Mouse (Mus musculus) WW6 (cell line): ENCODE measurements at regions not wholly inside any gene's neighbourhood (a gene's known extent, or its start where the extent isn't known, plus 50 kb on each side); places are given as distances from the start of the nearest gene placed in this dataset.

ENCODE experiments used
- DNase-seq: peaks from one replicate; pipeline ENCODE4 v3.0.0-alpha.2; 2013; ENCODE audit warnings: low read depth, low spot score

DNA sequence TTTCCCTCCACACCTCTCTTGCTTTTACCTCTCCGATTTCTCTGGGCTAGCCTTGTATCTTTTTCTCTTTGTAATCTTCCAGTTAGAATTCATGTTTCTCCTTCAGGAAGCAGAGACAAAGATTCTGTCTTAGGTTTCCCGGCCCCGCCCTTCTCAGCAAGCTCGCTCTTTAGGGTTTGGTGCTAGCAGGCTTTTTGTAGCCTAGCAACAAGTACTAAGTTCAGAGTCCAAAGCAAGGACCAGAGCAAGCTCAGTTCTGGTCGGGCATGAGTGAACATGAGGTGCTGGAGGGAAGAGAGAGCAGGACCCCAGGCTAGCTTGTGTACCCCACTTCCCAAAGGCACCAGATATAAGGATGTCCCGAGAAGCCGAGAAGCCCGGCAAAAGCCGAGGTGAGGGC, 70.0 kb upstream of the 4931429L15Rik start:
- no peak for DNase-seq

DNA sequence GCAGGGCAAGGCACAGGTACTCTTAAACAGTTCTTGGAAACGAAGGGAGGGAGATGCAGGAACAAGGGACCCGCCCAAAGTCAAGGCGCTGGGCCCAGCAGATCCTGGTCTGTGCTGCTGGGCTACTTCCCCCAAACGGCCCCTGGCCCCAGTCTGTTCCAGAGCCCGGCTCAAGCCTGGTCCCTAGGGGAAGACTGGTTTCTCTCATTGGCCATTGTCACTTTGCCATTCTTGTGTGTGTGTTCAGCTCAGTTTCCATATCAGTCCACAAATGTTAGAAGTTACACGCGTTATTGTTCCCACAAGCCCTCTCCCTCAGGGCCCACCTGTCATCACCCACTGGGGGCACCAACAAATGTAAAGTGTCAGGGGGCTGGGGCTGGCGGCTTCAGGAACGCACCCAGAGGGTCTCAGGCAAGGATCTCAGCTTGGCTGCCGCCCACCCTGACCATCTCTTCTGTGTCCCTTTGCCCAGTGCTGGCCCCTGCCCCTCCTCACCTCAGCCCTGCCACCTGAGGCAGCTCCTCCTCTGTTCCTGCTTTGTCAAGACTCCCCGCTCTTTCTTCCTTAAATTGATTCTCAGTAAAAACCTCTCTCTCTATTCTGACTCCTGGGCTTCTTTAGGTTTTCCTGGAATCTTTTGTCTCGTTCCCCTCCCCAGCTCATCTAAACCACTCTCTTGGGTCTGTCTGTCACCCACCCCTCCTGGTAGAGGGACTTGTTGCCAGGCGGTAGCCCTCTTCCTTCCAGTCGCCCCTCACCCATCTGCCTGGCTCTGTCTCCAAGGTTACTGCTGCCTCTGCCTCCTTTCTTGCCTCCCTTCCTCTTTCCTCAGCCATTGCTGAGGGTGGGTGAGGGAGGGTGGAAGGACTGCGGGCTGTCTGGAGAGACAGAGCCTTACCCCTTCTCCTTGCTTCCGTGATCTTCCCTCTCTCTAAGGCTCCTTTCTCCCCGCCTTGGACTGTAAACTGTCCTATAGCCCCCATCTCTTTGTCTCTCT, 69.2 kb upstream of the 4931429L15Rik start:
- no peak for DNase-seq

DNA sequence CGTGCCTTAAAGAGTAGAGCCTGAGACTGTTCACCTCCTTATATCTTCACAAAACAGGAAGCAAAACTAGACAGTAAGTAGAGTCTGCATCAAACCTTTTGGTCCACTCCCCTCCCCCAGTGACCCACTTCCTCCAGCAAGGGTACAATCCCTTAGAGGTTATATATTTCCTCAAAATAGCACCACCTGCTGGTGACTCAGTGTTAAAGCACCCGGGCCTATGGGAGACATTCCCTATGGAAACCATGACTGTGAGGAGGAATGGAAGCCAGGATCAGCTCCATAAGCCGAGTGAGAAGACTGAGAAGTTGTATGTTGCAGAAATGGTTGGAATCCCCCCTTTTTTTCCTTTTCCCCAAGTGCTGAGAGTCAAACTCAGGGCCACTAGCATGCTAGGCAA, 66.5 kb upstream of the 4931429L15Rik start:
- DNase-seq = no peak

DNA sequence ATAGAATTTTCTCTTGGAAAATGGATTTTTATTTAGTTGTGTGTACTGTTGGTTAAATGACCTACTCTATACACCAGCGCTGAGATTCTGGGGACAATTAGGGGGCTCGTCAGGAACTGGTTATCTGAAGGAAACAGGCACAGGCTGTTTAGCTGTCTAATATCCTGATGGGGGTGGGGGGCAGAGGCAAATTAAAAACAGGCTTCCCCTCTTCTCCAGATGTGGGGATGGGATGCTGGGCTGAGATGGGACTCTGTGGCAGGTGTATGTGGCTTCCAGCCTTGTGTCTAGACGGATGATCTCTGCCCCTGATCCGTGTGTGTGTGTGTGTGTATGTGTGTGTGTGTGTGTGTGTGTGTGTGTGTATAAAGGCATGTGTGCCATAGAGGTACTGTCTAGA, 61.6 kb upstream of the 4931429L15Rik start:
- DNase-seq = no peak

DNA sequence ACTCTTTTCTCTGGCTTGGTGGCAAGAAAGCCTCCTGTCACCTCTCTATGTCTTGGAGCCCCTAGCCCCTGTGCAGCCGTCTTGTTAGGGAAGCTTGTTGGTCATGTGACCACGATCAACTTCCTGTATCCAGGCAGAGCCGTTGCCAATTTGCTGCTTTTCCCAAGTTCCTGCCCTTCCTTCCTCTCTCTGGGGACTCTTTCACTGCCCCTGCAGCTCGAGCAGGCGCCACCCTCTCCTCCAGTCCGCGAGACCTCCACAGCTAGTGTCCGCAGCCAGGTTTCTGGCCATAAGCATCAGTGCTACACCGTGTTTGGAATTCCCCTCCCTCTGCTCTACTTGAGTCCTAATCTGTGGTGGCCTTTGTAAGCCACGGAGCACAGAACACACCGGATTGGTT, 59.7 kb upstream of the 4931429L15Rik start:
- DNase-seq = no peak

DNA sequence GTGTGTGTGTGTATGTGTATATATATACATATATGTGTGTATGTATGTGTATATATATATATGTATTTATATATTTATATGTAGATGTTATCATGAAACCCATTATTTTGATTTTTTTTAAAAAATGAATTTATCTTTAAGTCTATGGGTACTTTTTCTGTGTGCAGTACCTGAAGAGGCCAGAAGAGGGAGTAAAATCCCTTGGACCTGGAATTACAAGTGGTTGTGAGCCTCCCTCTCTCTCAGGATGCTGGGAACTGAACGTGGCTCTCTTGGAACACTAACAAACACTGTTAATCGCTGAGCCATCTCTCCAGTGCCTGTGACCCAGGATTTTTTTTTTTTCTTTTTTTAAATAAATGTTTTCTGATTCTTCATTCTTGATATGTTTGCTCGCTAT, 58.6 kb upstream of the 4931429L15Rik start:
- DNase-seq = no peak
